Mouse (Mus musculus) heart, postnatal 0 days (tissue): ENCODE results near the gene Ext2.

Source experiments
- CTCF ChIP-seq: IDR thresholded peaks from 2 replicates; pipeline ENCODE4 v1.5.1; 2016; ENCODE audit warnings: antibody characterized with exemption, control low read depth, low read depth
- EP300 ChIP-seq: IDR thresholded peaks from 2 replicates; pipeline ENCODE4 v1.6.1; 2016; ENCODE audit warnings: antibody characterized with exemption, low read depth

DNA sequence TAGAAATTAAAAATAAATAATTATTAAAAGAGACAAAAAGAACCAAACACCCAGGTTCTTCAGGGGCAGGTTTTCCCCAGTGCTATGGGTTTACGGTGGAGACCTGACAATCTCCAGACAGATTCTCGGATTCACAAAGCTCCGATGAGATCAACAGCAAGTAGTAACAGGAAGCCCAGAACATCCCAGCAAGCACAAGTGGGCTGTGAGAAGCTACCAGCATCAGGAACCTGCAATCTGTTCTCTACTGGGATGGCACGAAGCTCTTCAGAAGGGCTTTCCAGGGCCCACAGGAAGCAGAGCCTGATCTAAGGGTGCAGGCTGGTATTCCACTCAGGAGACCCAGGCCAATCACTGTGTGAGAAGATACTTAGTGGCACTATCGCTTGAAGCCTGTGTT lies 33.8 kb downstream of the Ext2 start:
- TF ChIP-seq CTCF (no peak), EP300 (no peak)
